Mouse (Mus musculus) gastrocnemius, postnatal 25 days (tissue): ENCODE measurements at regions not wholly inside any gene's neighbourhood (a gene's known extent, or its start where the extent isn't known, plus 50 kb on each side); places are given as distances from the start of the nearest gene placed in this dataset.

Source experiments
- DNase-seq: peaks from one replicate; pipeline ENCODE4 v3.0.0; 2022

DNA sequence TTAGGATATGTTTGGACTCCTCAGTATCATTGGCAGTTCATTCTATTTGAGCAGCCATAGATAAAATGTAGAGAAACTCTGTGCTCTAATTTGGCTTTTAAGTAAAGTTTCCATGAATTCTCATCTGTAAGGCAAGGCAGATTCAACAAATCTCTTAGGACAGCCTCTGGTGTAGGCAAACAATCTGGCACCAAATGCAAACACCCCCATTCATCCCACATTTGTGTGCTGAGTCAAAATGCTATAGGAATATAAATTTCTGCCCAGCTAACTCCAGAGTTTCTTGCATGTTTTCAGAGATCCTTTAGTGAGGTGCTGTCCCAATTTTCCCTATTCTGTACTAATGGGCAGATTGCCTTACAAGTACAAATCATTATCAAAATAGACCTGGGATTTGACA, 695.7 kb upstream of the Kif18a start:
- DNase-seq: no peak

DNA sequence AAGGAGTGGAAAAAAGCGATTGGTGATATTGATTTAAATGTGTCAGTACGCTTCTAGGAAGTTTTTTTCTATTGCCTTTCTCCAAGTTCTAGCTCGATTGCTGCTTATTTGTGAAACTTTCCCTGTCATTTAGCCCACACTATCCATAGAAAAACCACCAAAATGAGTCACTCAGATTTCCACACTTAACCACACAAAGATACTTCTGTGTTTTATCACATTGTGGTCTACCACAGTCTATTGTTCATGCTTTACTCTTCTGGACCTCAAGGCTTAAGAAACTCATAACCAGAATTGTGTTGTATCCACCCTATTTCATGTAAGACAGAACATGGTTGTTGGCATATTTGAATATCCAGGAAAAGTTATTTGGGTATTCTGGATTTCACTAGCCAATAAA, 687.0 kb upstream of the Kif18a start:
- DNase-seq: no peak

DNA sequence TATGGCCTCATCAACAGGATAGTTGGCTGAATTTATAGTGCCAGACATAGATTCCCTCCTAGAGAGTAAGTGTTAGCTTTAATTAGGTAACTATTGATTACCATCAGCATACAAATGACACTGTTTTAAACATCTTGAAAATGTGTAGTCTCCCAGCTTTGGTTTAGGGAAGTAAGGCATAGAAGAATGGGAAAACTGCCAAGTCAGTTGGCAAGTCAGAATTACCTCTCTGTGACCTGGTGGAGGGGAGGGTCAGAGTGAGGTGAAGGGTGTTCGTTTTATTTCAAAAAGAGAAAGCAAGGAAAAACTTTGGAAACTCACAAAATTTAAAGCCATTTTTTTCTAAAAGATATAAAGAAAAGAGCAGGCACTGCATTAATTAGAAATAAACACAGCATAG, 680.2 kb upstream of the Kif18a start:
- no peak for DNase-seq

DNA sequence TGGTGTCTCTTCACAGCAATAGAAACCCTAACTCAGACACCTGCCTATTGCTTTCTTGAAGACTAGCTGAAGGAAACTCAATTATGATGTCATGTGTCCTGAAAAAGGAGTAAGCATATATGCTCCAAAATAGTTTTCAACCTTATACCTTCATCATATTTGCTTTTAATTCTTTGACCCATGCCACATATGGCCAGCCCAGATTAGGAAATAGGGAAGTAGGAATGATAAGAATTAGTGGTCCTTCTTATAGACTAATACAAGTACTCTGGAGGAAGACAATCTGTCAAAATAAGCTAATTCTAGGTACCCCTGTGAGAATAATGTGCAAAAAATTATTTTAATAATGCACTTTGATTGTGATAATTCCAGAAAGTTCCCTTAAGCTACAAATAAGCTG, 661.0 kb upstream of the Kif18a start:
- no peak for DNase-seq

DNA sequence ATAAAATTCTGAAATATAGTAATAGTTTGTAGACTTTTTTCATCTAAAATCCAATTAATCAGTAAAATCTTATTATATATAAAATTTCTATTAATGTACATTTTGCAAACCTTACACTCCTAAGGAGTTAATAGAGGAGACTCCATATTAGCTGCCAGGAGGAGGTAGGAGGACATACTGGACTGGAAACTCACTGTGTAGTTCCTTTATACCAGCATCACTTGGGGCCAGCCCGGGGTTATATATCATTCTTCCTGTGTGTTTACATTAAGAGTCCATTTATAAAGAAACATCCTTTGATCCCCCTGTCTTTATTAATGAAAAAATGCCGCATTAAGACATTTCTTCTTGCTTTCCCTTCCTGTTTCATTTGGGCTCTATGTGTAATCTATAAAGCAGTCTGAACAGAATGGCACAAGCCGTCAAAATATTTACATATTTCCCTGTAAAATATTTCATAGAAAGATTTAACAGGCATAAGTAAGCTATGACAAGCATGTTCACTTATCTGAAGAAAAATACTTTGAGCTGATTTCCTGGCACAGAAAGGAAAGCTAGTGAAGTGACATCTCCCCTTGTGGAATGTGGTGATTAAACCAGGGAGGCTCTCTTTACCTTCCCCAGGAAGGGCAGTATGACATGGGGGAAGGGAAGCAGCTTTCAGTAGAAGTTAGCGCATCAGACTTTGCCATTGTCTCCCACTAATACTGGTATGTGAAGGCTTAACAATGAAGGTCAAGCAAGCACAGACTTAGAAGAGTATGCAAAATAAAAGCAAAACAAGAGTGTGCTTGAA, 658.0 kb upstream of the Kif18a start:
- DNase-seq: no peak

DNA sequence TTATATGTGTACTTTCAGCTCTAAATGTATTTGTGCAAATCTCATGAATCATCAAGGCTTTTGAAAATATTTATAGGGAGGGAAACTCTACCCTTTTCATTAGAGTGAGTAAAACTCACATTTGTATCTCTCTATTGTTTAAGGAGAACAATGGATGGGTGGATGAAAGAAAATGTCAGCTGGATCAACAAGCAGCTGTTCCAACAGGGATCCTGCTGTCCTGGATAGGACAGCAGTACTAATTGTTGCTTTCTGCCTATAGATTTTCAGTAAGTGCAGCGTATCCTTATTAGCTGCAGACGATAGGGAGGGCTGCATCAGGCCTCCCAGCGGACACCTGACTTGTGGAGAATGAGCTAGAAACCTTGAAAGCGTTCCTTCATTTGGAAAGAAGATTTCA, 644.9 kb upstream of the Kif18a start:
- DNase-seq: no peak

DNA sequence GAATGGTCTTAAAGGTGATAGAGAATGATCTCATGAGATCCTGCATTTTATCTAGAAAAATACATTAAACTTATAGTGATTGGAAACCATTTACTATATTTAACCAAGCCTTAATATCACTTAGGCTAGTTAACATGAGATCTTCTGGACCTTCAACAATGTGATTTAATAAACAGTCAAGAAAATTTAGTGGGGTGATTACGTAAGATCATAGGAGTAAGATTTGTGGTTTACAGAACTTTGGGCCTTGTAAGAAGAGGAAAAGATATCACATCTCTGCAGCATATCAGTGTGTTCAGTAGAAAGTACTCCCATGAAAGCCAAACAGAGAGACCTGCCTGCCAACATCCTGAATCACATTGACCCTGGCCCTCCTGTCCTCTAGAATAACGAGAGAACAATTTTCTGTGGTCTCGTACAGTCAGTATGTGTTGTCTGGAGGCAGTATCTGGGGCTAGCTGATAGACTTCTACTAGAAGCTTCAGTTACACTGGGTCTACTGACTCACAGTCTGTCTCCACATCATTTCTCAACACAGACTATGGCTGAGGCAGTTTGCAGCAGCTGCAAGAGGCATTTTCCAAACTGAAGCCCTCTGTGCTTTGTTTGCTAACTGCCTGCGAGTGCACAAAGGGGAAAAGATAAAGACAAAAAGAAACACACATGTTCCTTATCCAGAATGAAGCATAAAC, 619.7 kb upstream of the Kif18a start:
- no peak for DNase-seq

DNA sequence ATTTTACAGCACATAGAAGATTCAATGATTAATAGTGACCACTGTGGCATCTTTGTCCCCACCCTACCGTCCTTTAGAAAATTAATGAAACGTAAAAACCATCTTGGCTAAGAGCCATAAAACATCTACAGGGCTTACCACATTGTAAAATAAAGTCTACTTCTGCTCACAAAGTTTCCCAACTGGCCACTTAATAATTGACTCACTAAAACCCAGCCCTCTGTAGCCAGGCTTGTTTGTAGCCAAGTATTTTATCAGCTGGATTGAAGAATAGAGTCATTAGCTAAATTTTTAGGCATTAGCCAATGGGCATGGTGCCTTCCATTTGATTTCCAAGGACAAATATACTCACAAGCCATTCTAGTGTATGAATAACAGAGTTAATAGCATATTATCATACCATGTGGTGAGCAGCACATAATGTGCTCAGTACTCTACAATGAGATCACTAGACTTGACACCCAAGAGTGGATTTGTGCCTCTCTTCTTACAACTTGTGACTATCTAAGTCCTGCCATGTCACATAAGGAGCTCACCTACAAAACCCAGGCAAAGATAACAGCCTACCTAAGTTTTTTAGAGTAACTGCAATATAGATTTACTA, 602.7 kb upstream of the Kif18a start:
- DNase-seq: no peak

DNA sequence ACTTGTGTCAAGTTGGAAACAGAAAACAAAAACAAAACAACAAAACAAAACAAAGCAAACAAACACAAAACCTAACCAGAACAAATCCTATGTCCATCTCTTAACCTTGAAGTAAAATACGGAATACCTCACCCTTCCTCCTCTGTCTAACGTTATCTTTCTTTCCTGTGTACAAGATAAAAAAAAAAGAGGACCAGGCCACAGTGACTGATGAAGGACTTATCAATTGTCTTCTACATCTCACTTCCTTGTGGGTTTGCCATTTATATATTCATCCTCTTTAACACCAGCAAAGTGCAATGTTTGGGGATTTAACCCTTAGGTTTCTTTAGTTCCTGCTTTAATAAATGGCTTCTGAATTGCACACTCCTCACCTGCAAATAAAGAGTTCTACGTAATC, 599.0 kb upstream of the Kif18a start:
- DNase-seq: no peak

DNA sequence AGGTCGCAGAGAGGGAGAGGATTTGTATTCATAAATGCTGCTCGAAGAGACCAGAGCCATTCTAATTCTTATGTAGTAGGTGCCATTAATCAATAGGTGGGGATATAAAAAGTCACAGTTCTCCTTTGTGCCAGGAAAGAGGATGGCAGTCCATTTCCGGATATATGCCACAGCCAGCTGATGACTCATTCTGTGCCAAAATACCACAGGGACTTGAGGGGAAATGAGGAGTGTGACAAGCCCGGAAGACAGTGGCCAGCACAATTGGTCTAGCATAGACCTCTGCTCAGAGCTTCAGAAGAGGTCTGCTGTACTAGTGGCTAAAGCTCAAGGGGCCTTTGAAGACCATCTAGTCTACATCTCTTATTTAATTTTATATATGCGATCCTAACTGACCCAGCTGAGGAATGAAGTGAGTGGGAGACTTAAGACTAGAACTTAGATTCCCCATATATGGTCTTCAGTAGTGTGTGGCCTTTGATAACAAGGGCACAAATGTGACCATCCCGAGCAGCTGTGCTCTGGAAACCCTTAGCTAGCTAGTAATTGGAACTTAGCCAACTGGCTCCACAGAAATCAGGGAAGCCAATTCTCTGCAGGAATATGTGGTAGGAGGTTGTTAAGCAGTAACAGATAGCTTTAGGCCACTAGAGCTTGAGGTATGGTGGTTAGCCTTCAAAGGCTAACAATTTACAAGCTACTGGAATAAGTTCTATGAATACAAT, 594.4 kb upstream of the Kif18a start:
- no peak for DNase-seq

DNA sequence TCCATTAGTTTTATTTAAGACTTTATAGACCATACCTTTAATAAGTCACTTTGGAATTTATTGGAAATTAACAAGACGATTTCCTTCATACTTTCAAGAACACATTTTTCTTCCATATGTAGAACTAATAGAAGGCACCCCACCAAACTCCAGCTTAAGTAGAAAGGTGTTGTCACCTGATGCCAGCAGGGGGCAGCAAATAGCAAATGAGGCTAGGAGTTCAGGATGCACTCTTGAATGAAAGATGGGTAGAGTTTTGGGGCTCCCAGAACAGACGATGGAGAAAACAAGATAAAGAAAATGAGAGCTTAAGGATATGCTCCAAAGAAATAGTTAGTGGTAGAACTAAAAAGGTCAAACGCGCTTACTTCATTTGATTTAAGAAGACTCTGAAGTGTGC, 590.4 kb upstream of the Kif18a start:
- DNase-seq: no peak

DNA sequence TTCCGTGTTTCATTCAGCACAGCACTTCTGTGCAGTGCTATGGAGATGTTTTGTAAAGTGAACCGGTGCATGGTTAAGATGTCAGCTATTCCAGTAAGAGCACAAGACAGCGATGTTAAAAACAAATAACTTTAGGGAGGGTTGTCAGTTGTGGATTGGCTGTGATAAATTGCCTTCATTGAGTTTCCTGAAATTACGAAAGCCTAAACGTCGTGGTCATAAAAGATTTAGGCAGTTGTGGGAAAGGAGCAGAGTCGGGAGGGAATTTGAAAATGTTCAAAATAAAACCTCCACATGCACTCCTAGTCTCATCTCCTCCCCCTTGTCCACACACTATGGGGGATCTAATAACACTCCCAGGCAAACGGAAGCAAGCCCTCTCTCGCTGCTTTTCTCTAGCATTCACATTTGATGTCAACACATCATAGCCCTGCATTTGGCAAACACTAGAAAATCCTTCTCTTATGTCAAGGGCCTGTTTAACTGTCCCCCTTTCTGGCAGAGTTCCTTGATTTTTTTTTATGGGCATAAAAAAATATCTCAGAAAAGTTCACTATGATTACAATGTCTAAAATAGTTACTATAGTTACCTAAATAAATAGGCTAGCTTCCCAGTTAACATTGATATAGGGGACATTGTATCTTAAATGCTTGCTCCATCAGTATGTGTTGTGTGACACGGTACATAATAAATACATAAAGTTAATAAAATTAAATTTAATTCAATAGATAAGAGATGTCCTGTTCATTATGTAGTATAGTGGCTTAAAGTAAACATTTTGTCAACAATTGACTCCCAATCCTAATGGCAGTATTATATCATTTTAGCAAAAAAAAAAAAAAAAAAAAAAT, 589.2 kb upstream of the Kif18a start:
- no peak for DNase-seq

DNA sequence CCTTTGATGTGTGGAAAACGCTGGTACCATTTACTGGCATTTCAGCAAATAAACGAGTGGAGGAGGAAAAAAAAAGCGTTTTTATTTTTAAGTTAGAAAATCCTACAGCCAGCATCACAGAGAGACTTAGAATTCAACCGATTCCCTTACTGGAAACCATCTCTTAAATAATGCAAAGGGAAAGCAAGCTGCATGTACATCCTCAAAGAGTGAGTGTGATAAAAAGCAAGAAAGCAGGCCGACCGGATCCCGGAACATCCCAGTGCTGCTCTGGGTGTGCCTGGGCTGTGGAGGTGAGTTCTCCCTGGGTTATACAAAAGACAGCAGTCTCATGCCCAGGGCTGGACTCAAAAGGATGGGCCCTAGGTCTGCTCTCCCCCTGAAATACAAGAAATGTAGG, 579.2 kb upstream of the Kif18a start:
- DNase-seq: no peak

DNA sequence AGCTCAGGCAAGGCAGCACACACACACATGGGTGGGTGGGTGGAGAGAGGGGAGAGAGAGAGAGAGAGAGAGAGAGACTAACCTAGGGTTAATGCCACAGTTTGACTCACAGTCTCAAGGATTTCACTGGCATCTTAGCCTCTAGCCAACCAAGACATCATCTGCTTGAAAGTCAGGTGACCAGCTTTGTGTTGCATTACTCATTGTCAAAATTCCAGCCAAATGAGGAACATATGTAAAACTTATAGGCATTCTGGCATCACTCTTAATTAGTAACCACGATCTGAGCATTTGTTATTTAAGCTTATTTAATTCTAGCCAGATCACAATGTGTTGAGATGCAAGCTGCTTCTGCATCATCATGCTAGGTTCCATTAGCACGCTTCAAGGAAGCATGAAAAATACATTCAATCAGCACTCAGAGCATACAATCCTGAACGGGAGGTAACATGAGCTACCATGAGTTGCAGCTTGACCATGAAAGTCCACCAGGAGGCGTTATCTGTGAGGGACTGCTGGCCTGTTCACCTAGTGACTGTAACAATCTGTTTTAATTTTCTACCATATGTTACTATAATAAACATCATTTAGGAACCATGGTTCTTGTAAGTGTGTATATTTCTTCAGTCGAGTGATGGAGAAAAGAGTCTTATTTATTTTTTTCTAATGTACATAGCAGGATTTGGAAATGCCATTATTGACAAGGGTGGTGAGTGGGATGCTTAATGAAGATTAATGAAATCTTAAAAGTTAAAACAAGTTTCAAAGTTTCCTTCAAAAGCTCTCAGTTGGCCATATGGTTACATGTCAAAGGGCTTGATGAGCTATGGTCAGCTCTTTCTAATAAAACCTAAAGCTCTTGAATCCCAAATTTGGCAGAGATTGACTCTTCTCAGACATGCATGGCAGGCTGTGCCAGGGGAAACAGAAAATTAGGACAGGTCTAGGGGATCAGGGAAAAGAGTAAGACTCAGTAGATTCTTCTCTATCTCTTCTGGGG, 572.4 kb upstream of the Kif18a start:
- DNase-seq: no peak

DNA sequence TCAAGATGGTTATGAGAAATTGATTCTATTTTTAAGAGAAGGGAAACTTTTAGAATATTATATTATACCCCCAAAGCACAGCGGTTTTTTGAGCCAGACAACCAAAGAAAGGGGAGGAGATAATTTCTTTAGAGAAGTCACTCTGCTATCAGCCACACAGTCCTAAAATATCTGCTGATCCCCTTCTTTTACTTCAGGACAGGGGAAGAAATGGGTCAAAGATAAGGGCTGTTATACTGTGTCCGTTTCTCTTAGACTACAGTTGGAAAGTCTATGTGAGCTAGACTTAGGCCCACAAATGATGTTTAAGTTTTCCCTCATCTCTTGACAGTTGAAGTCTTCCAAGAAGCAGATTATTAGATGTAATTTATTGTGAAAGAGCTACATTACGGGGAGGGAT, 538.5 kb upstream of the Kif18a start:
- no peak for DNase-seq

DNA sequence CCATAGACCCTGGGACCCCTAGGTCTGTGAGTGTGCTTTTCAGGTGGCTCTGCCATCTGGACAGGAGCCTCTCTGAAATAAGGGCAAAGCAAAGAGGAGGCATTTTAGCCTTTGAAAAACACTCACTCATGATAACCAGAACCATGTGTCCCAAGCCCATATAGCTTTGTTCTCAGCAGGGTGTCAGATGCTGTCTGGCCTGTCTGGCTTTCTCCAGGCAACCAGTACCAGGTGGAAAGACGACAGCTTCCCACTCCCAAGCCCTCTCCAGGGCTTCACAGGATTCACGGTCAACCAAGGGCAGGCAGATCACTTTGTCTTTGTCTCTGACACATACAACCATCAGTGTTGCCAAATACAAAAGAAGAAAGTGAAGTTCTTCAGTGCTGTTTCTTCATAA, 537.0 kb upstream of the Kif18a start:
- DNase-seq: no peak

DNA sequence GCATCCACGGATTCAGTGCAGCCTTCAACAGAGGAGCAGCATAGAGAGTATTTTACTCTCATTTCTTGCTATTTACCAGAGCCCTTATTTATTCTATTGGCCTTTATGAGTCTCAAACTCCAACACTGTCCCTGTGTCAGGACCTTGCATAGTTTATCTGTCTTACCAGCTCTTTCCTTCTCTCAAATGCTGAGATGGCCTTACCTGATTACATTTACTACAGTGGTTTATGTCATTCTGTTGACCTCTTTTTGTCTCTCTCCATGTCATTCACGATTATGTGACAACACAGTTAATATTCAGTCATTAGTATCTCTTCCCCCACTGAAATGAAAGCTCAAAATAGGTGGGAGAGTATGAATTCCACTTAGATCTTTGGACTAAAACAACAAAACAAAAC, 535.7 kb upstream of the Kif18a start:
- DNase-seq: no peak

DNA sequence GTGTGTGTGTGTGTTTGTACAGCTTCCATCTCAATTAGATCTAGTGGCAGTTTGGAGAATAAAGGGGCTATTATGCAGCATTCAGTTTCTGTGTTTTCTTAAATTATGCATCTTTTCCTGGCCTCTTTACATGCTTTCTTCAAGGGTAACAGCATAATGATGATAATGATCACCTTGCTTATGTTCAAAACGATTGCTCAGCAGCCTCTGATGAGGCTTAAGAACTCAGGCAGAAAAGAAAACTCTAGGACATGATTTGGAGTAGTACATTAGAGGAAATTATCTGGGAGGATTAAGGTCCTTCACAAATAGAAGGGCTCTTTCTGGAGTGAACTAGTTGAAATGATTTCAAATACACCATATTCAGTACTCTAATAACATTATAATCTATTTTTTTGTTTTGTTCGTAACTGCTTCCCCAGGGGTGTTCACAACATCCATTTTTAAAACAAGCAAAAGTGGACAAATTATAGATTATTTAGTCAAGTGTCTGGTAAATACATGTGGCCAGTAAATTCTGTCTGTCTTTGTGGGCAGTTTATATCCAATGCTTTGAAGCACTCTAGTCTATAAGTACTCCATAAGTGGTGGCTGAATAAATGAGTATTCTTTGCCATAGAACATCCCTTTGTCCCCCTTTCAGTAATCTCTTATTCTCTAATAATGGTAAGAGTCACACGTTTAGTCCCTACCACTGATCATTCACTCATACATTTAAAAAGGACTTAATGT, 526.9 kb upstream of the Kif18a start:
- DNase-seq: no peak

DNA sequence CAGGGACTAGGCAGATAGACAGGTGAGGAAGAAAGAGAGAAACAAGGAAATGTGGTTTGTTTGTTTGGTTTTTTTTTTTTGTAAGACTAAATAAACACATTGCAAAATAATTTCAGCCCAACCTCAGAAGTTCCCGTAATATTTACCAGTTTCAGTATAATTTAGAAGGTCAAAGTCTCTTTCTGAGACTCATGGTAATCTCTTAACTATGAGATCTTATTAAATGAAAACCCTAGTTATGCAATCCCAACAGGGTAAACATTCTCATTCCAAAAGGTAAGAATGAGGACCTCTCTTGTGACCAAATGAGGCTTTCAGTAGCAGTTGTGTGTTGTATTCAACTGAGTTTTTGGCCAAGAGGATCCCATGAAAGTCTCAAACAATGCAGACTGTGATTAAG, 524.7 kb upstream of the Kif18a start:
- DNase-seq: no peak

DNA sequence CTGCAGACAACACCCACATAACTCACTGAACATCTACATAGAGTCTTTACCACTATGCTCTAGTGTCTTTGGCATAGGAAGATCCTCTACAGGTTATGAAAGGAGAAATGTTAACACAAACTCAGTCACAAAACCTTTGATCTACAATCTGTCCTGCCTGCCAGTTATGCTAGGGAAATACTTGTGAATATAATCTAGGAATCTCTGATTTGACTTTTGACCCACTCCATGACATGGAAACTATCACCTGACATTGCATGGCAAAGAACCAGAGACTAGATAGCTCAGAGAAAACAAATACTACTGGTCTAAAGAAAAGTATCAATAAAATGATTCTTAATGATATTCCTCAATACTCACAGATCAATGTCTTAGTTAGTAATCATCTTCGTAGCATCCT, 524.3 kb upstream of the Kif18a start:
- no peak for DNase-seq
